Mouse (Mus musculus): ENCODE measurements around the gene Tmem92.

- no peak for TF ChIP-seq CTCF (conservative IDR thresholded peaks at IDR 0.05; ENCODE audit: low read length)
- TF ChIP-seq POU5F1 (IDR thresholded peaks at IDR 0.05; ENCODE audit: borderline replicate concordance, low read length), result no peak
These were observed at the start of gene Tmem92 for GRCm38 (mm10) chr11:94782603-94783002.

Data from E14TG2a.4 (cell line).